Mouse (Mus musculus) forebrain, postnatal 0 days (tissue): ENCODE results near the gene Nxph1. TPM values are rescaled to one million over a fixed set of nuclear protein-coding genes. Genes with fewer than 3 reads are reported as not detected.

Source experiments
- ATAC-seq: fragments of 200-750 bp; cut with Nextera tagmentation; 2 replicates; pipeline ENCODE4 v1.8.0; 2017; ENCODE audit warnings: mild to moderate bottlenecking, moderate library complexity
- DNase-seq: peaks from one replicate; pipeline ENCODE4 v3.0.0-alpha.2; 2015
- H3K27ac ChIP-seq: fragments of 300-500 bp; sonication (generic); 2 replicates; pipeline ENCODE4 v1.5.1; 2014; ENCODE audit warnings: low read depth, mild to moderate bottlenecking, antibody characterized with exemption, low read length, moderate library complexity, mixed read lengths
- H3K27me3 ChIP-seq: fragments of 300-500 bp; sonication (generic); 2 replicates; pipeline ENCODE4 v1.6.1; 2014; ENCODE audit warnings: mild to moderate bottlenecking, low read length, mixed read lengths; ENCODE audit not compliant: insufficient read depth
- H3K36me3 ChIP-seq: fragments of 300-500 bp; sonication (generic); 2 replicates; pipeline ENCODE4 v1.6.1; 2014; ENCODE audit warnings: mild to moderate bottlenecking, moderate library complexity; ENCODE audit not compliant: insufficient read depth
- H3K4me1 ChIP-seq: fragments of 300-500 bp; sonication (generic); 2 replicates; pipeline ENCODE4 v1.6.1; 2014; ENCODE audit warnings: antibody characterized with exemption; ENCODE audit not compliant: insufficient read depth
- H3K4me2 ChIP-seq: fragments of 300-500 bp; sonication (generic); 2 replicates; pipeline ENCODE4 v1.6.1; 2014; ENCODE audit warnings: low read depth, mild to moderate bottlenecking, moderate library complexity
- H3K4me3 ChIP-seq: fragments of 300-500 bp; sonication (generic); 2 replicates; pipeline ENCODE4 v1.5.1; 2014; ENCODE audit warnings: low read depth, low read length, mixed read lengths
- H3K9ac ChIP-seq: fragments of 300-500 bp; sonication (generic); 2 replicates; pipeline ENCODE4 v1.6.1; 2014; ENCODE audit warnings: mild to moderate bottlenecking
- H3K9me3 ChIP-seq: fragments of 300-500 bp; sonication (generic); 2 replicates; pipeline ENCODE4 v1.6.1; 2016; ENCODE audit warnings: low read length
- CTCF ChIP-seq: sonication (generic); IDR thresholded peaks from 2 replicates; pipeline ENCODE4 v1.5.1; 2016; ENCODE audit warnings: antibody characterized with exemption, control low read depth, low read depth
- whole genome bisulfite sequencing: fragments of 180-500 bp; shearing (Covaris S2); extraction: QIAGEN DNeasy Blood & Tissue Kit; methylation state at CpG from one replicate; pipeline ENCODE4 v1.1.7; 2014; 5-methylcytosine and 5-hydroxymethylcytosine counted together
- polyA plus RNA-seq: library from polyadenylated mRNA; unstranded; fragments of >200 nt; fragmentation: Nextera tagmentation; extraction: Ambion mirVana; gene quantifications from 2 replicates; pipeline ENCODE4 v1.2.1, GENCODE M21; 2015
- total RNA-seq: library from RNA; depleted of rRNA; stranded (reverse); fragments of >200 nt; gene quantifications from 2 replicates; pipeline ENCODE4 v1.2.3, GENCODE M21; 2014

Gene Nxph1
- total and polyA plus RNA-seq, 2 experiments from 2014 or later, result 59.5 to 78.8 TPM

DNA sequence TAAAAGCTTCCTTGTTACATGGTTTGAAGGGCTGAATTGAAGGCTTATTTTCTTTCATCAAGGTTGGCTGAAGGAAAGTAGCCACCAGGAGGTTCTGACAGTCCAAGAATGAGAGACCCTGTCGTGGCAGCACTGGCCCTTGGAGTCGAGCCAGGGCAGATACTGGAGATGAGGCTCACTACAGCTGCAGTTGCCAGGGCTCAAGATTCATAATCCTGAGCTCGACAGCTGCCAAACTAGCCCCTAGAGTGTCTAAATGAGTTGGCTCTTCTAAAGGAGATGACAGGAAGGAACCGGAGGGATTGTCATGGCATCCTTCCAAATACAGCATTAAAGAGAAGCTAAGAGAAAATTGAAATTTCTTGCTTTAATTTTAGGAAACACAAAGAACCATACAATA lies 78.9 kb downstream of the Nxph1 start:
- DNase-seq (no peak), ATAC-seq (no peak)
- Histone ChIP-seq H3K4me2 (no peak overlapping the region), H3K27ac (no peak overlapping the region), H3K9me3 (no peaks in the 10 kb centered on the region), H3K9ac (no peak overlapping the region), H3K36me3 (no peaks in the 10 kb centered on the region), H3K27me3 (no peaks in the 10 kb centered on the region), H3K4me3 (no peak overlapping the region), H3K4me1 (no peaks in the 10 kb centered on the region)
- WGBS, result 34% methylated on average over 4 of the region's 4 CpGs
- no peak for TF ChIP-seq CTCF

- no peak for DNase-seq
- Histone ChIP-seq H3K27me3 (no peaks in the 10 kb centered on the region), H3K4me3 (no peak overlapping the region), H3K9me3 (no peaks in the 10 kb centered on the region), H3K4me1 (no peaks in the 10 kb centered on the region), H3K4me2 (no peak overlapping the region), H3K36me3 (no peaks in the 10 kb centered on the region), H3K9ac (no peak overlapping the region), H3K27ac (no peak overlapping the region)
- WGBS, result 93% methylated on average over 1 of the region's 1 CpGs
- no peak for TF ChIP-seq CTCF
- no peak for ATAC-seq
Observed at GRCm38 (mm10) chr6:9028501-9028900, 80.3 kb downstream of the Nxph1 start.

- DNase-seq (no peak), ATAC-seq (no peak)
- H3K9me3 ChIP-seq, result no peaks in the 10 kb centered on the region
- no peak for TF ChIP-seq CTCF
- H3K4me1 ChIP-seq, result no peaks in the 10 kb centered on the region
- H3K4me3 ChIP-seq, result no peak overlapping the region
- H3K4me2 ChIP-seq, result no peak overlapping the region
- H3K27ac ChIP-seq, result no peak overlapping the region
- no peak overlapping the region for H3K9ac ChIP-seq
- no peaks in the 10 kb centered on the region for H3K27me3 ChIP-seq
- no peaks in the 10 kb centered on the region for H3K36me3 ChIP-seq
- 93% methylated on average over 1 of the region's 1 CpGs for WGBS
Observed at GRCm38 (mm10) chr6:9039286-9039685, 91.1 kb downstream of the Nxph1 start.

GRCm38 (mm10) chr6:9040991-9041390 lies 92.8 kb downstream of the Nxph1 start:
- ATAC-seq, result no peak
- WGBS, result 71% methylated on average over 3 of the region's 3 CpGs
- no peak overlapping the region for H3K4me2 ChIP-seq
- H3K9ac ChIP-seq, result no peak overlapping the region
- no peak for TF ChIP-seq CTCF
- DNase-seq, result no peak
- no peaks in the 10 kb centered on the region for H3K4me1 ChIP-seq
- H3K27me3 ChIP-seq, result no peaks in the 10 kb centered on the region
- H3K4me3 ChIP-seq, result no peak overlapping the region
- no peak overlapping the region for H3K27ac ChIP-seq
- no peaks in the 10 kb centered on the region for H3K9me3 ChIP-seq
- no peaks in the 10 kb centered on the region for H3K36me3 ChIP-seq

DNA sequence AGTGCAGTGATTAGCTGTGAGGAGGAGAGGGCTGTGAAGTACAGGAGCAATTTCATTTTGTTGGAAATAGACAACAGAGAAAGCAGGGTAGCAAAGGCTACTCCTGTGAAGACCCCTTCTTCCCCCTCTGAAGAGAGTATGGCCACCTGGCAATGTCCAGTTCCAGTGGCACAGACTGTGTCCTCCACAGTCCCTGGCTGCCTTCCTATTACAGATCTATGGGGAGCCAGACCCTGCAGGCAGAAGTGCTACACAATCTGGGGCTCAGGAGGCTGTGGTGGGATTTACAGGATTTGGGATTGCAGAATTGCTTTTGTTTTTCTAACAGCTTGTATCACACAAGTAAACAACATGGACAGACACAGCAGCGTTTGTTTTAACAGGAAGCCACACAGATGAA lies 94.2 kb downstream of the Nxph1 start:
- H3K9ac ChIP-seq, result no peak overlapping the region
- H3K27me3 ChIP-seq, result no peaks in the 10 kb centered on the region
- 16% methylated on average over 1 of the region's 1 CpGs for WGBS
- no peaks in the 10 kb centered on the region for H3K4me1 ChIP-seq
- no peaks in the 10 kb centered on the region for H3K36me3 ChIP-seq
- H3K27ac ChIP-seq, result no peak overlapping the region
- H3K9me3 ChIP-seq, result no peaks in the 10 kb centered on the region
- peak; percentile 9 for DNase-seq
- no peak for TF ChIP-seq CTCF
- peak; percentile 16; the same call in 1 of the 2 replicates for ATAC-seq
- H3K4me2 ChIP-seq, result no peak overlapping the region
- no peak overlapping the region for H3K4me3 ChIP-seq

GRCm38 (mm10) chr6:9046815-9047214 lies 98.6 kb downstream of the Nxph1 start:
- Histone ChIP-seq H3K4me3 (no peak overlapping the region), H3K9me3 (no peaks in the 10 kb centered on the region), H3K36me3 (no peaks in the 10 kb centered on the region), H3K9ac (no peak overlapping the region), H3K27ac (no peak overlapping the region), H3K4me1 (no peaks in the 10 kb centered on the region), H3K27me3 (no peaks in the 10 kb centered on the region), H3K4me2 (no peak overlapping the region)
- no peak for ATAC-seq
- no peak for DNase-seq
- WGBS, result 64% methylated on average over 2 of the region's 2 CpGs
- no peak for TF ChIP-seq CTCF

GRCm38 (mm10) chr6:9061261-9062105 lies 113.3 kb downstream of the Nxph1 start:
- 92% methylated on average over 4 of the region's 4 CpGs for WGBS

More at GRCm38 (mm10) chr6:9061261-9062105, 113.3 kb downstream of the Nxph1 start:
- Histone ChIP-seq H3K9ac (no peak overlapping the region), H3K4me1 (no peaks in the 10 kb centered on the region), H3K4me3 (no peak overlapping the region), H3K36me3 (no peaks in the 10 kb centered on the region), H3K4me2 (no peak overlapping the region), H3K27me3 (no peaks in the 10 kb centered on the region), H3K9me3 (no peaks in the 10 kb centered on the region), H3K27ac (no peak overlapping the region)
- TF ChIP-seq CTCF, result no peak
- ATAC-seq (no peak), DNase-seq (no peak)
